Mouse (Mus musculus) naive thymus-derived CD4-positive, alpha-beta T cell, adult 2 months (primary cell): Measurements from ENCODE around the gene Creg2.
A peak's percentile ranks its signal among the peaks of the same experiment; 100 is the strongest.
"Not testable (repeated sequence)": the region's sequence is repeated elsewhere in the genome, so short reads cannot be mapped to it uniquely, and the experiment has no call there.

Experiments used
- DNase-seq: peaks from one replicate; pipeline ENCODE4 v3.0.0-alpha.2; 2011; ENCODE audit warnings: low read depth

Gene Creg2

DNA sequence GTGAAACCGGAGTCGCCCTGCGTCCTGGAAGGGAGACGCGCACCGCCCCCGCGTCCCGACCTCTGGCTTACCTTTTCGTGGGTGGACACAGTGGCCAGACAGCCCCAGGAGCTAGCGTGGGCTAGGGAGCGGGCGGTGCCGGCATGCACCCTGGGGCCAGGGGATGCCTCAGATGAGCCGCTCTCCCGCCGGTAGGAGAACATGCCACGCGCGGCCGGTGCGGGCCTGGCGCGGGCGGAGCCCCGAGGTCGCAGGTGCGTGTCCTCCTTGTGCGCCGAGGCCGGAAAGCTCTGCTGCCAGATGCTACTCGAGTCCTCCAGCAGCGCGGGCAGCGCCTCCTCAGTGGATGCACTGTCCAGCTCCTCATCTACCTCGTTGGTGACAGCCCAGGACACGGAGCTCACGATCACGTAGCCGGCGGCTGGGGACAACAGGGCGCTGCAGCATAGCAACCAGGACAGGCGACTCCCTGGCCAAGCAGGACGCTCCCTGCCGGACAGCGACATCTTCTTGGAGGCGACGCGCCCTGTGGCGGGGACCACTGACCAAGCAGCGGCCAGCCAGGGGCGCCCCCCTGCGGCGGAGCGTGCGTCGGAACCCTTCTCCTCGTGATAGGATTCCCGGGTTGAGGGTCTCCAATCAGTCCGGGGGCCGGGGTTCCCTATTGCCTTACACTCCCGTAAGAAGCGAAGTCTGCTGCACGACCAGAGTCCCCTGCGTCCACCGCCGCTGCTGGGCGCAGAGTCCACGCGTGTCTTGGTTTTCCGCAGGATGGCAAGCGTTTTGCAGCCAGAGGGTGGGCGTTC, 636 bp downstream of the Creg2 start:
- DNase-seq: peak; percentile 14

DNA sequence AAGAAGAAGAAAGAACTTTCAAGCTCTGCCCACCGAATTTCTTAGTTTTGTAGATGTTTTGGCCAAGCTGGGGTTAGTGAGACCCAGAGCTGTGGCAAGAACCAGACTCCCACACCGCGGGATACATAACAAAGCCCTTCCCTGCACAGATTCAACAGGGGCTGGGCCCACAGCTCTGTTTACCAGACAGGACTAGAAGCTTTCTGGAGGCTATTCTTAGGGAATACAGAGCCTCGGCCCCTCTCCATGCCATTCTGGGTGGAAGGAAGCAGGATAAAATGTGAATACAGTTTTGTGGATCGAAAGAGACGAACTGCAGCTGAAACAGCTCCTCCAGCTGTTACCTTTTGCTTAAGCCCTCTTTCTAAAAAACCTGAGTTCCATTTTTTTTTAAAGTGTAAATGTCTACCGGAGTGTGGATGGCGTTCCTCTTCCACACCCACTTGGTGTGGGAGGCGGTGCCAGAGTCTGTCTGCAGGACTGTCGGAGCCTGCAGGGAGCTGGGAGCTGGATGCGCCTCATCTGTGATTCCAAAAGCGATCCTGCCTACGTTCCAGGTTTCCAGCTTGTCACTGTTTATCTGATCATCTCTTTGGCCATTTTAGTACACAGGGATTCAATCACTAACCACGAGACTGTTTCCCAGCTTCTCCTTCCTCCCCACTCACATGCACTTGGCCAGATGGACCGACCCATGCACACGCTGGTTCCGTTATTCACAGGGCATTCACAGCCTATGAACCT, 1.4 kb downstream of the Creg2 start:
- DNase-seq: no peak

DNA sequence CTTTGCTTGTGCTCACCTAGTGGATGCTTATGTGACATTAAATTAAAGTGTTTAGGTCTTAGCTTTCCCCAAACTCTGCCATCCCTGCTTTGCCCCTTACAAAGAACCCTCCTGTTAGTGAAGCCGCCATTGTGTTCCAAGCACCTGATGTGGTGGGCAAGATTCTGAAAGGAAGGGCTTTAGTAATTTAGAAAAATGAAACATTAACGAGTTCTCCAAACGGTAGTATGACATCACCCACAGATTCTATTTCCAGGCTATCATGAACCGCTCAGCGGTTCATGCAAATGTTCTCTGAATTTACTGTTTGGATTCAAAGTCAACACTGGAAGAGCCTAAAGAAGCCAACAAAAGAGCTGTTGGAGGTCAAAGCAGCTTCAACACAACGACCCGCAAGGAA, 2.7 kb downstream of the Creg2 start:
- DNase-seq: no peak

DNA sequence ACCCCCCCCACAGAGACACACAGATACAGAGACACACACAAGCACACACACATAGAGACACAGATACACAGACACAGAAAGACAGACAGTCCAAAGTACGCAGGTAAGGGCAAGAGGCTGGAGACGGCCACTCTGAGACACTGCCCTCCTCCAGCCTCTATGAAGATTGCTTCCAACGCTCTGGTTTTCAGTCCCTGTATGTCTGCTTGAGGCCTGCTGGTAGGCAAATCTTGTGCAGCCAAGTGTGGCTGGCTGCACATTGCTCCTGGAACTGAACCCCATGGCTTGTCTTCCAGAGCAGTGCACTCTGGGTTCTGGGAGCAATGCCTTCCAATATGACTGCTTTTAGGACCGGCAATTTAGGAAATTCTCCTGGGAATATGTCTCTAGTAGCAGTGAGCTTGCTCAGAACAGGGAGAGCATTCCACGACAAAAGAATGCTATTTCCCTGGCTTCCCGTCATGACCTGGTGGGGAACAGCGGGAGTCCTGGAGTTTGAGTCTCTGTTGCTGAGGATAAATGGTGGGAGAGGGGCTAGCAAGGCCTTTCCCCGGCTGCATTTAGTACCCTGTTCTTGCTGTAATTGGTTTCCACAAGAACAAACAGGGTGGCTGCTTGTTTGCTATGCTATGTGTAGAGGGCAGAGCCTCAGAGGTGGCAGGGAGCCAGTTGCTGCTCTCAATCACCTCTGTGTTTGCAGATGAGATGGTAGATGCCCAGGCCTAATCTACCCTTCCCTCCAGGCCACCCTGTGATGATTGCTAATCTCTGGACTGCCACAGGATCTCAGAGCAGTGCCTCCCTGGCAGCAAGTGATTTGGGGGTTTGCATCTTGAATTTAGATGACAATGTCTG, 5.1 kb downstream of the Creg2 start:
- no peak for DNase-seq

DNA sequence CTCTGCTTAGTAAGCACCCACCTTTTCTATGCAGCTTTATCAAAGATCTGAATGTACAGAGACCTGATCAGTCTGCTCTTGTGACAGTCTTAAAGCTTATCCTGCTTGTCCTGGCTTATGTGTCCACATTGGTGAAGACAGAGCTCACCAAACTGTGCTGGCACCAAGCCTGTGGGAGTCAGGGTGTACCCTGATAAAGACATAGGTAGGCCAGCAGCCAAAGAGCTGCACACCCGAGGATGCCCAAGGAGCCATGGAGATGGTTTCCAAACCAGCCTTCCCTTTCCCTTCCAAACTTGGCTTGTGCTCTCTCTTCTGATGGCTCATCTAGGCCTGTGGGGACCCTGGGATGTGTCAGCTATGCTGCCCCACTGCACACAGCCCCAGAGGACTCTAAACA, 6.9 kb downstream of the Creg2 start:
- DNase-seq: no peak

DNA sequence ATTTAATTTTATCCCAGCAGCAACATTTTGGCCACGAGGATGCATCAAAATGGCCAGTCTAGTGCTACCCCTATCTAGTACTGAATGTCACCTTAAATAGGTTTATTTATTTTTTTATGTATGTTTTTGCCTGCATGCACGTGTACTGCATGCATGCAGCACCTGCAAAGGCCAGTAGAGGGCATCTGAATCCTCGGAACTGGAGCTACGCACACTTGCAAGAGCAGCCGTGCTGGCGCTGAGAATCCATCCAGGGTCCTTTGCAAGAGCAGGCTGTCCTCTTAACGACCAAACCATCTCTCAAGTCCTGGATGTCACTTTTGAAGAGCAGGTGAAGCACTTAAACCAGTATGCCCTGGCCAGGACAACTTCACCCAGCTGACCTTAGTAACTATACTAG, 9.6 kb downstream of the Creg2 start:
- no peak for DNase-seq

DNA sequence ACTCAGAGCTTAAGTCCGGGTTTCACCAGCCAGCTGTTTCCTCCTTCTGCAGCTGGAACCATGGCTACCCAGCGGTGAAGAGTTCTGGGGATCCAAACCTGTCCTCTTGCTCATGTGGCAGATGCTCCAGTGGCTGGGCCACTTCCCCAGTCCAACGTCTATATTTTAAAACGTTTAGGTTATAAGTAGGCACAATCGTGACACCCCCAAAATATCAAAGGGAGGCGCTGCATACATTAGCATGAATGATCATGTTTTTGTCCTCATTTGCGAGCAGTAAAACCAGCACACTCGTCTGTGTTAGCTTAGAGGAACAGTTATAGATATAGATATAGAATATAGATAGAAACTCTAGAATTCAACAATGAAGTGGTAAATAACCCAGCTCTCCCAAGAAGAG, 14.1 kb downstream of the Creg2 start:
- no peak for DNase-seq

DNA sequence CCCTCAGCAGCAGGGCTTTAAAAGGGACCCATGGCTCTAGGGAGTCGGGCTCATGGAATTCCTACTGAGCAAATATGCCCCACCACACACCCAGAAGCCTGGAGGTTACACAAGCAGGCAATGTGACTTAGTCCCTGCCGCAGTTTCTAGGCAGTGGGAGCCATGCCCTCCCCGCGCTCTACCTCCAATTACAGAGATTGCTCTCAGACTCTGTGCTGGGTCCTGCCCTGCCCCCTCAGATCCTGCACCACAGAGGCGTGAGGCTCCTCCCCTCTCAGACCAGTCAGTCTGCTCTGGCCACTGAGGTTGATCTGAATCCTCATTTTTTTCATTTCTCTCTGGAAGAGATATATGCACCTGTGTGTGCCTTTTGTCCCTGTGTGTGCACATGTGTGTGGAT, 14.6 kb downstream of the Creg2 start:
- DNase-seq: no peak

DNA sequence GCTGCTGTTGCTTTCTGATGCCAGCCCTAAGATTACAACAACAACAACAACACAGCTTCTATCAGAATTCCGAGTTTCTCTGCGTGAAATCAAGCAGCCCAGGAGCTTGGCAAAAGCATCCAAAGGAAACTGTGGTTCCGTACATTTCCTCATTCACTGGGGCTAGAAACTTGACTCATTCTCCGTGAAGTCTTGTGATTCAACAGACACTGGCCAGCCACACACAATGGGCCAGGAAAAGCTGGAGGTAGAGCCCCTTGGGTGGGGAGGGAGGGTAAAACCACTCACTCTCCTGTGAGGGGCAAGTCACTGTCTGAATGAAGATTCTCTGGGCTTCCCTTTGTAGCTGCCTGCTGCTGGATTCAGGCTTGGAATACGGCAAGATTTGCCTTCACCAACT, 15.1 kb downstream of the Creg2 start:
- no peak for DNase-seq

DNA sequence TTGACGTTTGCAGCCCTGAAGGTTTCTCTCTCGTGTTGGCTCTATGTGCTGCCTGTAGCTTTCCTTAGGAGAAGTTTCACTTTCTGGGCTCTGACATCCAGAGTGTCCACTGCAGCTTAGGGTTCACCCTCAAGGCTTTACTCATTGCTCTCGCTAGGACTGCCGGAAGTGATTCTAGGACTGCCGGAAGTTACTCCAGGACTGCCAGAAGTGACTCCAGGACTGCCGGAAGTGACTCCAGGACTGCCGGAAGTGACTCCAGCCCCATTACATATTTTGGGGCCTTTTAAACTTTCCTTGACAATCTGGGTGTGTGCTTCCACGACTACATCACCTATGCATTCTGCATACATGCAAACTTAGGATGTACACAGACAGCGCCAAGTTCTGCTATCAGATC, 22.7 kb downstream of the Creg2 start:
- DNase-seq: no peak

DNA sequence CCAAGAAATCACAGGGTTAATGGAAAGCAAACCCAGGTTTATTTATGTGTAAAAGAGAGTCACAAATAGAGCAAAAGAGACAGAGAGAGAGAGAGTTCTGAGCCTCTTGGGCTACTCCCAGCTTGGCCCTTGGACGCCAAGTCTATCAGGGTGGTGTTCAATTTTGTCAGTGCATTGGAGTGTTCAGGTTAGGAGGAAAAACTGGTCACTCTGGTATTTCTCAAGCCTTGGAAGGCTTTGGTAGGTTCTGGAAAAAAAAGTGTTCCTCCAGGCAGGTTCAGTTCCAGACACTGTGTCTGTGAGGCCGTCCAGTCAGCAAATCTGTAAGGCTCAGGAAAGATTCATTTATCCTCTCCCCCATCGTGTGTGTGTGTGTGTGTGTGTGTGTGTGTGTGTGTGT, 25.8 kb downstream of the Creg2 start:
- no peak for DNase-seq

DNA sequence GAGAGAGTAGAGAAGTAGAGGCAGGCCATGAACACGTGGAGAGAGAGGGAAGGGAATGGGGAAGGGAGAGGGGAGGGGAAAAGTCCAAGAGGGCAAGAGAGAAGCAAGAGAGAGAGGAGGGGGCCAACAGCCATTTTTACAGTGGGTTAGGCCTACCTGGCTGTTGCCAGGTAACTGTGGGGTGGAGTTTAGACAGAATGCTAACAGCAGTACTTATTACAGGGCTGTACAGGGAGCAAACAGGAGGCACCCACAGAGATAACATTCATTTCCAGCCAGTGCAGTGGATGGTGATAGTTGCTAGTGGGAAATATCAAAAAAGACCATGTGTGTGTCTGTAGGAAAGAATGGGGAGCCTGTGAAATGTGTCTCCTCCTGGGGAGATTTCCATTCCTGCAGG, 27.5 kb downstream of the Creg2 start:
- no peak for DNase-seq

DNA sequence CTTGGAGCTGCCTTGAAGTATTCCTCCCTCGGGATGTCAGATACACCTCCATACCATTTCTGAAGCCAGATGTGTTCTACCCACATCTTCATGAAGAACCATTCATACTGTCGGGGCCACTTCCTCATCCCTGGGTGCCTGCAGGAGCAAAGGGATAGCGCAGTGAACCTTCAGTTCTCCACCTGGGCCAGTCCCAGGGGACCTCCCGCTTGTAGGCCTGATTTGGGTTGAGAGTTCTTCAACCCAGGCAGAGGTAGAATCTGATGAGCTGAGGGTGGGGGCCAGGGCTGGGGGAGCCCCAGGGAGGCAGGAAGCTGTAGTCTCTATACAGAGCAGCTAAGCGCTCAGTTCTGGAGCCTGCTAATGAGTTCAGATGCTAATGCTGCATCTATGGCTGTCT, 28.2 kb downstream of the Creg2 start:
- DNase-seq: no peak

DNA sequence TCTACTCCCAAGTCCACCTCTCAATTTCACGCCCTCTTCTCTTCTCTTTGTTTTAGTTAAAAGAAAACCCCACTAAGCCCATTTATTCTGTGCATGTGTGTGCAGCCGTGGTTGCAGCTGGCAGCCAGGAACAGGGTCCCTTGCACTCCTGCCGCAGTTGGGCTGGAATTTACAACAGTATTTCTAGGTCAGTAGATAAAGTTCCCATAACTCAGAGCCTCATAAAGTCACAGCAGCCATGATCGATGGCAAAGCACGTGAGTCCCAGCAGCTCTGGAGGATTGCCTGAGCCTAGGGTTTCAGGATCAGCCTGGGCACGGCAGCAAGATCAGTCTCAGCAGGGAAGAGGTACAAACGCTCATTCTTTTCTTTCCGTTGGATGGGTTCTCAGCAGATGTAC, 32.8 kb downstream of the Creg2 start:
- no peak for DNase-seq

DNA sequence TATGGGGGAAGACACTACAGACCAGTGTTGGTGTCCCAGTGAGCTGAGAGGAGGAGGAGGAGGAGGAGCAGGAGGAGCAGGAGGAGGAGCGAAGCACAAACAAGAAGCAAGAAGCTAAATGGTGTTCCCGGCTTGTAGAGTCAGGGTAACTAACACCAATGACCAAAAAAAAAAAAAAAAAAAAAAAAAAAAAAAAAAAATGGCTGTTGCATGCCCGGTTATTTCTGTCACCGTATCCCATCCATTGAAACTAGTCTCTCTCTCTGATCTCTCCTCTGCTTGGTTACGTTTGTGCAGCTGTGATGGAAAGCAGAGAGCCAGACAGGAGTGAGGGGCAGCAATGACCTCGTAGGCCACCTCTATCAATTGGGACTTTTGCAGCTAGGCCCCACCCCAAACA, 35.7 kb downstream of the Creg2 start:
- DNase-seq: no peak

DNA sequence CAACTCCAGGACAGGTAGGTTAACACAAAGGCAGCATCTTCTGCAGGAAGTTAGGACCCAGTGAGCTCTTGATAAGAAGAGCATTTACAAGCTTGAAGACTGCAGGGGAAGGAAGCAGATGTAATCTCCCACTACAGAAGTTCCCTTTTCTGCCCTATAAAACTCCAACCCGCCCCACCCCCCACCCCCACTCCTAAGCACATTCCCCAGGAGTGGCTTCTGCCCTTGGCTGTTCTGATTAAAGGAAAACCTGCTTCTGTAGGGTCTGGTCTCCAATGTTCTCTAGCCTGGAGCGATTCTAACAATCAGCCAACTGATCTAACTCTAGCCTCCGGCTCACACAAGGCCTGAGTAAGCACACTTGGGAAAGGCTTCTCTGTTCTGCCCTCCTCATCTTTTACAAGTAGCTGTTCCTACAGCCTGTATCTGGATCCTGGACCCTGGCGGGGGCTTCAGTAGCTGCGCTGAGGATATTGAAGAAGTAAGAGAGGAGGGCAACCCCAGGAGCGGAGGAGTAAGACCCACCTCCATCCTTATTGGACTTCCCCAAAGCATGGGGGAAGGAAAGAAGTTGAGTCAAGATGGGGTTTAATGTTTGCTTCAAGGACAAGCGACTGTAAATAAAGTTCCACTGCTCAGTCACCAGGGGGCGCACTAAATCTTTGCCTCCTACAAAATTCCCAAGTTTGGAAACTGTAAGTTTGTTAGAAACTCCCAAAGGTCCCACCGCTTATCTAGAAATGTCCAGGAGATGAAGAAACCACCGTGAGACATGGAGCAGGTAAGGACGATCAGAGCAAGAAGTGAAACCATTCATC, 36.6 kb downstream of the Creg2 start:
- peak; percentile 60 for DNase-seq

DNA sequence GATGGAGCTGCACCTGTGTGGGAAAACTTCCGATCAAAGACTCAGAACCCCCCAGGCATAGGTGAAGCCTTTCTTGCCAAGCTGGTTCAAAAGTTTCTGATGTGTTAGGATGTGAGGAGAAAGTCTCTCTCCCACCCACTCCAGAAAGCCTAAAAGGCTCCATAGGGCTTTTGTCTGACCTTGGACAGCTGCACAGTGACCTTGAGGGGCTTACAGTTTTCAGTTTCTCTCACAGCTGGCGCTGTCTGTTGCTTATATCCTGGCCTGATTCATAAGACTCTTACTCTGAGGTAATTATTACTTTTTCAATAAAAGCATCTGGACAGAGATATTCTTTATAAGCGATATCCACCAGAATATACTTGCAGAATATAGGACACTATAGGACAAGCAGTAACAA, 38.2 kb downstream of the Creg2 start:
- DNase-seq: no peak

DNA sequence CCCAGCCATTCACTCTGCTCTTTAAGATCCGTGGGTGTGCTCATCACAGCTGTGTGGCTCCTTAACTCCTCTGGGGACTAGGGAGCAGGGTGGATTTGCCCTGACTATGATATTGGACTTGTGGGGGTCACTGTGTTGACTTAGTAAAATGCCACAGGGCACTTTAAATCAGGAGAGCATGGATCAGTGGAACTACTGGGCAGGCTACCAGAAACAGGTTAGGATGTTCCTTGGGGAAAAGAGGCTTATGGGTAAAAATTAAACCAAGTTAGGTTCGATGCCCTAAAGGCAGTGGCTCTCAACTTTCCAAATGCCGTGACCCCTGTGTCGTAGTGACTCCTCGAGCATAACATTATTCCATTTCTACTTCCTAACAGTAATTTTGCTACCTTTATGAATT, 38.8 kb downstream of the Creg2 start:
- DNase-seq: no peak

DNA sequence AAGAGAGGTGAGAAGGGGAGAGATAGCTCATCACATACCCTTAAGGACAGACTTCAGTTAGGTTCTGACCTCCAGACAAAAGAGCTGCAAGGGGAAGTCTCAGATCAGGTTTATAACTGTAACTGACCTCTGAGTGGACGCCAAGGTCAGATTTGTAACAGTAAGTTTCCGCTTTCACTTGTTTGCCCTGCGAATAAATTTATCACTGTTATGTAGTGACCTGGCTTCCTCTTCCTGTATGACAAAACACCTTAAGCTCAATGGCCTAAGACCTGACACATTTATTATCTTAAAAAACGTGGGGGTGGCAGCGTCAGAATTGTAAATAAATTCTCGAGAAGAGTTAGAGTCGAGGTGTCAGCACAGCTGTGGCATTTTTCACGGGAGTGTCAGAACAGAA, 42.7 kb downstream of the Creg2 start:
- DNase-seq: no peak

DNA sequence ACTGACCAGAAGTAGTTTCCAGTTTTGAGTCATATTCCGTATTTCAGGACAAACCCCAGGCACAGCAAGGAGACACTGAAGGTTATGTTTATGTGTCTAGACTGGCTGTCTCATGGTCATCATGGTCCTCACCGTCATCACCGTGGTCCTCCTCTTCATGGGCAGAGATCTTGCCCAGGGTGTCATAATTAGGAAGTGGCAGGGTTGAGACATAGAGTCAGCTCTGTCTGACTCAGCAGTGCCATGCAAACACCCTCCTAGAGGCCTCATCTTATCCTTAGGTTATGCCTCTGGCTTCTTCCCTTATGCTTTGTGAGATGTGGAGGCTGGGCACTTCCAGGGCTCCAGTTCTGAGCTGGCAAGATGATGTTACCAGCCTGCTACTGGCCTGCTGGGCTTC, 48.8 kb downstream of the Creg2 start:
- DNase-seq: no peak

DNA sequence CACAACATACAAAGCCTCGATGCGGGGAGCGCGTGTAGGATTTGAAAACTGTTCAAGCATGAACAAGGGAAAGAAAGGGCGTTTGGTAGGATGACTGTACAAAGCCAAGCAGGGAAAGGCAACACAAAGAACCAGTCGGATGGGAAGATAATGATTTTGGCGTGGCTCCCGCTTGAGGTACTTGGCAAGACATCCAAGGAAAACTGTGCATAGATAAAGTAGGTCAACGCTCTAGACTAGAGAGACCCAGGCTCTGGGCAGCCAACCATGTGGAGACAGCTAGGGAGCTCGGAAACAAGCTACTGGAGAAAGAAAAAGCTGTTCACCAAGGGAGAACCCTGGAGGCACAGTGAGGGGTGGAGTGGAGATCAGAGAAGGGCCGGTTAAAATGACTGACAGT, 52.5 kb downstream of the Creg2 start:
- no peak for DNase-seq

DNA sequence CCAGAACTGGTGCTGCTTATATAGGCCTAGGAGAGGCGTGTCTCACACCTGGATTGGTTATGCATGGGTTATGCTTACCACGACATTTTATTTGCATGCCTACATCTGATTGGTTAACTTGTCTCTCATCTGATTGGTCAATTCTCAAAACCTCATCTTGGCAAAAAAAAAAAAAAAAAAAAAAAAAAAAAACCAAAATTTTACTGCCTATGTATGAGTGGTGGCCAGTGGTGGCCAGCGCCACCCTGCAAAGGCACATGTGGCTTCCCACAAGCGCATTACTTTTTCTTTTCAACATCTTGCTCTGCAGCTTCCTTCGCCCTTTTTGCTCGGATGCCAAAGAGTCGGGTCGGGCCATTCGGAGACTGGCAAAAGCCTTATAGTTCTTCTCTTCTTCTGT, 54.1 kb downstream of the Creg2 start:
- DNase-seq: not testable (repeated sequence)
